Mouse (Mus musculus) neural tube, embryonic 13.5 days (tissue): ENCODE data around the gene Car6. TPM values are rescaled to one million over a fixed set of nuclear protein-coding genes. Genes with fewer than 3 reads are reported as not detected.
A peak's percentile ranks its signal among the peaks of the same experiment; 100 is the strongest.

Experiments
- ATAC-seq: fragments of 200-750 bp; cut with Nextera tagmentation; 2 replicates; pipeline ENCODE4 v1.8.0; 2017; ENCODE audit warnings: low read depth, mild to moderate bottlenecking, moderate TSS enrichment, moderate library complexity
- H3K27ac ChIP-seq: fragments of 300-500 bp; sonication (generic); replicated peaks from 2 replicates; pipeline ENCODE4 v1.5.1; 2015; ENCODE audit warnings: moderate library complexity, mild to moderate bottlenecking, inconsistent platforms
- H3K27me3 ChIP-seq: fragments of 300-500 bp; sonication (generic); 2 replicates; pipeline ENCODE4 v1.6.1; 2015; ENCODE audit warnings: mild to moderate bottlenecking, inconsistent platforms
- H3K36me3 ChIP-seq: fragments of 300-500 bp; sonication (generic); 2 replicates; pipeline ENCODE4 v1.6.1; 2015; ENCODE audit warnings: mild to moderate bottlenecking, inconsistent platforms
- H3K4me1 ChIP-seq: fragments of 300-500 bp; sonication (generic); replicated peaks from 2 replicates; pipeline ENCODE4 v1.6.1; 2015; ENCODE audit warnings: inconsistent platforms
- H3K4me2 ChIP-seq: fragments of 300-500 bp; sonication (generic); 2 replicates; pipeline ENCODE4 v1.6.1; 2015; ENCODE audit warnings: inconsistent platforms, mild to moderate bottlenecking, moderate library complexity
- H3K4me3 ChIP-seq: fragments of 300-500 bp; sonication (generic); 2 replicates; pipeline ENCODE4 v1.5.1; 2015; ENCODE audit warnings: mild to moderate bottlenecking, inconsistent platforms
- H3K9ac ChIP-seq: fragments of 300-500 bp; sonication (generic); 2 replicates; pipeline ENCODE4 v1.6.1; 2015; ENCODE audit warnings: moderate library complexity, mild to moderate bottlenecking, inconsistent platforms
- H3K9me3 ChIP-seq: fragments of 300-500 bp; sonication (generic); 2 replicates; pipeline ENCODE4 v1.6.1; 2016; ENCODE audit warnings: inconsistent platforms
- WGBS: fragments of 180-500 bp; shearing (Covaris S2); methylation state at CpG from one replicate; pipeline ENCODE4 v1.1.7; 2015; 5-methylcytosine and 5-hydroxymethylcytosine counted together
- polyA plus RNA-seq: library from polyadenylated mRNA; unstranded; fragments of >200 nt; fragmentation: Nextera tagmentation; extraction: Ambion mirVana; gene quantifications from 2 replicates; pipeline ENCODE4 v1.2.1, GENCODE M21; 2015

Gene Car6
- 0.44 TPM in 1 of 2 replicates, not detected in the other for polyA plus RNA-seq

DNA sequence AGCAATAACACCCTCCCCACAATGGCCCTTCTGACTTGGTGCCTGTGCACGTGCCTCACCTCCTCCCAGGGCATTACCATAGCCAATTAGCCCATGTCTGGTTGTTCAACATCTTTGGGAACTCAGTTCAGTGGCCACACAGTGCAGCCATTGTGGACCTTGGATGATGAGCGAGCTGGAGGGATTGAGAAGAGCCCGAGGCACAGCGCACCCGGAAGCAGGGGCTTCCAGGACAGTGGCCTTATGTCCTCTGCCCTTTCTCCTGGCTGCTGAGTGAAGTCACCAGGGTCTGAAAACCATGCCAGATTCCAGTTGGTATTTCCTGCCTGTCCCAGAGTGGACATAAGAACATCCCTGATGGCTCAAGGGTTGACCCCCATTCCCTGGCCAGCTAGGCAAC, at the start of gene Car6:
Gene Car6, minus strand, starts transcription at position 101 of the 400 bp plus-strand sequence.
- 67% methylated on average over 5 of the region's 5 CpGs for WGBS
- Histone ChIP-seq H3K4me1 (no peaks in the 10 kb centered on the region), H3K4me2 (no peak within 1 kb of the TSS), H3K9ac (no peak within 1 kb of the TSS), H3K4me3 (no peak within 1 kb of the TSS), H3K27ac (no peak within 1 kb of the TSS), H3K36me3 (no peaks in the 10 kb centered on the region), H3K27me3 (no peaks in the 10 kb centered on the region), H3K9me3 (no peaks in the 10 kb centered on the region)
- ATAC-seq: no peak

DNA sequence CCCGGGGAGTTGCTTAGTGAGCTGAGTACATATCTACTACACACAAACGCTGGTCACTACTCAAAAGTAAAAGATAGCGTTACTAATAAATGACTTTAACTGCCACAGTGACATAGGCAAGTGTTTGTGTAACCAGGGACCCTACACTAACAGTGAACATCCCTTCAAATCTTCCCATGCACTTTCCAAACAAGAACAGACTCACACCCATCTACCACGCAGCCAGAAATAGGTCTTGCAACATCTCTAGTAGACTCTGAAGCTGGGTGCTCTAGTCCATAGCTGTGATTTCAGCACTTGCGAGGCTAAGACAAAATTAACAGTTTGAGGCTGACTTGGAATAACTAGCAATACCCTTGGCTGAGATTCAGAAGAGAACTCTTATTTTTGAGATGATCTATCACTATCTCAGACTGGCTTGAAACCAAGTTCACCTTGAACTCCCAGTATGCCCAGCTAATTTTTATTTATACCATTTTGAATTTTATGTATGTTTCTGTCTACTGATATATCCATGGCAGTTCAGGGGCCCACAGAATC, 48.7 kb upstream of the Car6 start:
- WGBS: 81% methylated on average over 5 of the region's 5 CpGs
- no peaks in the 10 kb centered on the region for H3K27me3 ChIP-seq
- H3K4me1 ChIP-seq: peaks cover 36% of the 10 kb centered on the region
- H3K27ac ChIP-seq: peak overlapping the region; percentile 95; the same call in 1 of the 2 replicates
- H3K4me2 ChIP-seq: no peak overlapping the region
- peaks cover 53% of the 10 kb centered on the region for H3K36me3 ChIP-seq
- ATAC-seq: no peak
- no peaks in the 10 kb centered on the region for H3K9me3 ChIP-seq
- no peak overlapping the region for H3K4me3 ChIP-seq
- no peak overlapping the region for H3K9ac ChIP-seq

DNA sequence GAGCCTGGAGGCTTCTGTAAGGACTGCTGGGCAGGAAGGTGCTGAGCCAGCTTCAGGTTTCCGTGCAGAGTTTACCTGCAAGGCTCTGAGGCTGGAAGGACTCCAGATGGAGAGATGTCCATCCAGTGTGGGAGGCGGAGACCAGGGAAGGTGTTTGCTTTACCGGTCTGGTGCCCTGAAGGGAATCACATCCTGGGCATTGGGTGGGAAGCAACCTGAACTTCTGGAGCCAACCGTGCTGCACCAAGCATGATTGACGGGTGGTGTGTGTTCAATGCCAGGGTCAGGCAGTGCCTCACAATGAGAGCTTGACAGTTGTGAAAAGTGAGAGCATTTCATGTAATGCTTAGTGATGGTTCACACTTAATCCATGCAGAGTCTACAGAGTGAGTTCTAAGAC, 47.8 kb upstream of the Car6 start:
- Histone ChIP-seq H3K4me3 (no peak overlapping the region), H3K4me1 (peaks cover 31% of the 10 kb centered on the region), H3K27ac (no peak overlapping the region), H3K4me2 (no peak overlapping the region), H3K9me3 (no peaks in the 10 kb centered on the region), H3K9ac (0 out of 2 replicates have a peak overlapping the region, but pooled peaks have one; percentile 22), H3K36me3 (peaks cover 62% of the 10 kb centered on the region), H3K27me3 (no peaks in the 10 kb centered on the region)
- no peak for ATAC-seq
- WGBS: 85% methylated on average over 5 of the region's 5 CpGs

DNA sequence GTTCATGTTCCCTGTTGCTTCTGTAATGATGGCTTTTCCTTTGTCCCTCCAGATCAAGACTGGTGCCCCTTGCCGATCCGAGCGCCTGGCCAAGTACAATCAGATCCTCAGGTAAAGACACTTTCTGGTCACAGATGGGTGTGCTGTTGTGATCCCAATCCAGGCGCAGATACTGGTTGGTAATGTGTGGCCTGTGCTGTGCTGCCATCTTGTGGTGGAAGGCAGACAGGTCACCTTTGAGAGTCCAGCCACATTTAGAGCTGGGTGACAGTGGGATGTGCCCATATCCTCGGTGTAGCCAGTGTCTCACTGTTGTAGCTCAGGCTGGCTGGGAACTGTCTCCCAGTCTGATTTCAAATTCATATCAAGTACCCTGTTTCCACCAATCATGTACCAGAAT, 46.9 kb upstream of the Car6 start:
- Histone ChIP-seq H3K4me2 (no peak overlapping the region), H3K36me3 (peaks cover 71% of the 10 kb centered on the region), H3K9ac (no peak overlapping the region), H3K27ac (no peak overlapping the region), H3K9me3 (no peaks in the 10 kb centered on the region), H3K27me3 (no peaks in the 10 kb centered on the region), H3K4me3 (no peak overlapping the region), H3K4me1 (peaks cover 40% of the 10 kb centered on the region)
- ATAC-seq: peak; percentile 28; the same call in 1 of the 2 replicates
- 58% methylated on average over 5 of the region's 5 CpGs for WGBS

DNA sequence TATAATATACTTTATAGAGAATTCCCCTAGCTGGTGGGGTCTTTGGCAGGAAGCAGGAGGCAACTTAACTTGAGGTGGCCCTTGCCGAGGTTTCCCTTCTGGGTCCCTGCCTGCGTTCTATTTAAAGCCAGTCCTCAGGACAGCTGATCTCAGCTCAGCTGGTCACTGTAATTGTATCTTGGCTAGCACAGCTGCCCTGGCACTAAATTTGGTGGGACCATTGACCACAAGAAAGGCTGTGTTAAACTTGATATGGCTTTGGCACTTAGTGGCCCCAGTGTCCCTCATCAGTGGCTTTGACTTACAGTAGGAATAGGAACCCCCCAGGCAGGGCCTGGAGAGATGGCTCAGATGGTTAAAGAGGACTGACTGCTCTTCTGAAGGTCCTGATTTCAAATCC, 44.7 kb upstream of the Car6 start:
- Histone ChIP-seq H3K9ac (no peak overlapping the region), H3K27me3 (no peaks in the 10 kb centered on the region), H3K36me3 (peaks cover 89% of the 10 kb centered on the region), H3K4me3 (no peak overlapping the region), H3K4me2 (no peak overlapping the region), H3K9me3 (no peaks in the 10 kb centered on the region), H3K4me1 (peaks cover 48% of the 10 kb centered on the region), H3K27ac (no peak overlapping the region)
- WGBS: 55% methylated on average over 2 of the region's 2 CpGs
- no peak for ATAC-seq

DNA sequence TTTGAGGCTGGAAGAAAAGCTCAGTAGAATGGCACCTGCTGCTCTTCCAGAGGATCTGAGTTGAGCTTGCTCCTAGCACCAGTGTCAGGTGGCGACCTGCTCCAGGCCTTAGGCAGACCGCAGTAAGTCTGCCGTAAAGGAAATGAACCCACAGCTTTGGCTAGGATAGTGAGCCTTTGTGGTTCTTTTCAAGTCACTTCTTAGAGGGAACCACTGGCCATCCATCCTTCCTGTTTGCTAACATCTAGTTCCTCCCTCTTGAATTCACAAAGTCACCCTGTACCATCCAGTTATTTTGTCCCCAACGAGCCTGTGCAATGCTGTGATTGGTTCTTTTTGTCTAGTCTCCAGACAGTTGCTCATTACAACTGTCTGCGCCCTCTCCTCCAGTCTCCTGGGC, 41.6 kb upstream of the Car6 start:
- Histone ChIP-seq H3K4me3 (no peak overlapping the region), H3K9me3 (no peaks in the 10 kb centered on the region), H3K27ac (no peak overlapping the region), H3K36me3 (peaks cover 75% of the 10 kb centered on the region), H3K4me1 (peaks cover 59% of the 10 kb centered on the region), H3K9ac (no peak overlapping the region), H3K4me2 (no peak overlapping the region), H3K27me3 (no peaks in the 10 kb centered on the region)
- 79% methylated on average over 5 of the region's 5 CpGs for WGBS
- no peak for ATAC-seq

DNA sequence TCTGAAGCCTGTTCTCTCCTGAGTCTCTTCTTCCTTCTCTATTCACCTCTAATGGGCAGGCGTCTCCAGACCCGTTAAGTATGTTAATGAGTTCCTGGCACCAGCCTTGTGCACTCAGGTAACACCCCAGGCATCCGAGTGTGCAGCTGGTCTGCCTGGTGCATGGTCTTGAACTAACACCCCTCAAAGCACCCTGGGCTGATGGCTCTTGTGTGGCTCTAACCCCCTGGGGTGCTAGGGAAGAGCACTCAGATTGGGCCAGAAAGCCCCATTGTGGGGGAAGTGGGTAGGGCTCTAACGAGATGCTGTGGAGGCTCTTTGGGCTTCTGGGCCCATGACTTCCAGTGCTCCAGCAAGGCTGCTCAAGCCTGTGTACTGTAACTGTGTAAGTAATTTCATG, 40.6 kb upstream of the Car6 start:
- peaks cover 61% of the 10 kb centered on the region for H3K4me1 ChIP-seq
- ATAC-seq: no peak
- H3K36me3 ChIP-seq: peaks cover 64% of the 10 kb centered on the region
- no peak overlapping the region for H3K27ac ChIP-seq
- H3K9me3 ChIP-seq: no peaks in the 10 kb centered on the region
- H3K4me2 ChIP-seq: no peak overlapping the region
- H3K4me3 ChIP-seq: no peak overlapping the region
- H3K9ac ChIP-seq: peak overlapping the region; percentile 47
- WGBS: 46% methylated on average over 4 of the region's 4 CpGs
- H3K27me3 ChIP-seq: no peaks in the 10 kb centered on the region

DNA sequence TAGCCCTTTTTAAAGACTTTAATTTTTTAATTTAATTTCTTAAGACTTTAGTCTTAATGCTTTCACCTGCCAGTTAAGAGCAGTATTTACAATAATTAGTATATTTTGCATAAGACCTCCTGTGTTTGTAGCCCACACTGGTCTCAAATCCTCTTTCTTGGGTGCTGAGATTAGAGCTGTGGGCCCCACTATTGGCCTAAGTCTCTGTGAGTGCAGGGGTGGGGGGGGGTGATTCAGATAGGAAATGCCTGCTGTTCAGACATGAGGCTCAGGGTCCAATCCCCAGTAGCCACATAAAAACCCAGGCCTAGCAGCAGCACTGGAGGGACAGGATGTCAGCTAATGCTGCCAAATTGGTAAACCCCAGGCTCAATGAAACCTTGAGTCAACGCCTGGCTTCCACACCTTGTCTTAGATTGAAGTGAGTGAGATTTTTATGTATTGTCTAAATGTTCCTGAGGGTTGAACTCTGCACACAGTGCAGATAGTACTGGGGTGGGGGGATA, 39.3 kb upstream of the Car6 start:
- Histone ChIP-seq H3K4me1 (peaks cover 66% of the 10 kb centered on the region), H3K4me2 (peak overlapping the region; percentile 30)

DNA sequence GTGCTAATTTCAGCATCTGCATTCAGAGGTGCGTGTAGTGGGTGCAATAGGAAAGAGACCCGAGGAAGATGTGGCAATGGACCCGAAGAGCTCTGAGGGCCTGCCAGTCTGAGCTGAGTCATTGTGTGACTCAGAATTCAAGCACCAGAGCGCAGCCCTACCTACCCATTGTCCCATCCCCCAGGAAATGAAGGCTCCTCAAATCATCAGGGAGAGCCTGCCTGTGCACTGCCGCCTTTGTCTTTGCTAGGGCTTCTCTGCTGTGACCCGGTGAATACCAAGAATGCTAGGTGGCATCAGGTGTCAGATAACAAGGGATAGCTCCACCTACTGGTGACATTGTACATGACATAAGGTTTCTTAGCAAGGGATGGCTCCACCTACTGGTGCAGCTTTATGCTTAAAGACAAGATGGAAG, 38.8 kb upstream of the Car6 start:
- 5% methylated on average over 6 of the region's 6 CpGs for WGBS
- peak overlapping the region; percentile 38; the same call in 1 of the 2 replicates for H3K27ac ChIP-seq

More for the DNA sequence above, 39.3 kb upstream of the Car6 start:
- H3K27ac ChIP-seq: 0 out of 2 replicates have a peak overlapping the region, but pooled peaks have one; percentile 18
- no peaks in the 10 kb centered on the region for H3K27me3 ChIP-seq
- no peak overlapping the region for H3K4me3 ChIP-seq
- no peaks in the 10 kb centered on the region for H3K9me3 ChIP-seq
- H3K9ac ChIP-seq: no peak overlapping the region
- WGBS: 76% methylated on average over 1 of the region's 1 CpGs
- H3K36me3 ChIP-seq: peaks cover 51% of the 10 kb centered on the region
- no peak for ATAC-seq

DNA sequence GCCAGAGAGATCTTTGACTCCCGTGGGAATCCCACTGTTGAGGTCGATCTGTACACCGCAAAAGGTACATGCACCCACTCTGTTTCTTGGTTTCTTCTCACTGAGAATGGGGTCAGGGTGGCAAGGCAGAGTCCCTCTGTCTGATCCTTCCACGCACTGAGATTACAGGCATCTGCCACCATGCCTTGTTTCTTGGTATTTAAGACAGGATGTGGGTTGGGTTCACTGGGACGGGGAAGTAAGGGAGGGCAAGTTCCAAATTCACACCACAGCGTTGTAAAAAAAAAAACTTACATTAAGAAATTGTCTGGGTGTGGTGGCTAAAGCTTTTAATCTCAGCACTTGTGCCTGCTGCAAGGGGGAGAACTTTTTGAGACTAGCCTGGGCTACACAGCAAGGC, 38.4 kb upstream of the Car6 start:
- Histone ChIP-seq H3K4me3 (peak overlapping the region; percentile 85), H3K4me1 (peaks cover 71% of the 10 kb centered on the region), H3K27me3 (no peaks in the 10 kb centered on the region), H3K4me2 (peak overlapping the region; percentile 67), H3K9me3 (no peaks in the 10 kb centered on the region), H3K9ac (peak overlapping the region; percentile 97), H3K27ac (peak overlapping the region; percentile 38), H3K36me3 (peaks cover 42% of the 10 kb centered on the region)
- no peak for ATAC-seq
- 29% methylated on average over 6 of the region's 6 CpGs for WGBS

More for the DNA sequence above, 38.8 kb upstream of the Car6 start:
- H3K4me3 ChIP-seq: peak overlapping the region; percentile 85
- H3K27me3 ChIP-seq: no peaks in the 10 kb centered on the region
- ATAC-seq: no peak
- peak overlapping the region; percentile 67 for H3K4me2 ChIP-seq
- H3K9ac ChIP-seq: peak overlapping the region; percentile 97; the same call in 1 of the 2 replicates
- peaks cover 47% of the 10 kb centered on the region for H3K36me3 ChIP-seq
- peaks cover 66% of the 10 kb centered on the region for H3K4me1 ChIP-seq
- H3K9me3 ChIP-seq: no peaks in the 10 kb centered on the region

DNA sequence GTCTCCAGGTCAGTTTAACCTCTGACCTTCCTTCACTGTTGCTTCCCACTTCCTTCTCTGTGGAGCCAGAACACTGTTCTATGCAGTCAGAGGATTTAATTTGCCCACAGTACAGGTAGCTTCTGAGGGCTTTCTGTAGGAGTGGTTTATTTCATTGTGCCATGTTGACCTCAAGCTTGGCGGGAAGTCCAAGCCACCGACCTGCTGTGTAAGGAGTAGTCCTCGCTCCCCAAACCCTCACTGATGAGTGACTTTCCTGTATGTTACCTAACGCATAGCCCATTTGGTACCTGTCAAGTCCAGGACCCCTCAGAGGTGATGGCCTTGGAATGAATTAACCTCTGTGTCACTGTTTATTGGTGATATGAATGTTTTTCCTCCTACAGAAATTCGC, 38.0 kb upstream of the Car6 start:
- no peaks in the 10 kb centered on the region for H3K27me3 ChIP-seq
- no peaks in the 10 kb centered on the region for H3K9me3 ChIP-seq
- peak overlapping the region; percentile 85 for H3K4me3 ChIP-seq
- WGBS: 19% methylated on average over 5 of the region's 5 CpGs
- peaks cover 38% of the 10 kb centered on the region for H3K36me3 ChIP-seq
- H3K4me2 ChIP-seq: peak overlapping the region; percentile 67
- ATAC-seq: no peak
- H3K9ac ChIP-seq: peak overlapping the region; percentile 97
- no peak overlapping the region for H3K27ac ChIP-seq
- peaks cover 74% of the 10 kb centered on the region for H3K4me1 ChIP-seq

DNA sequence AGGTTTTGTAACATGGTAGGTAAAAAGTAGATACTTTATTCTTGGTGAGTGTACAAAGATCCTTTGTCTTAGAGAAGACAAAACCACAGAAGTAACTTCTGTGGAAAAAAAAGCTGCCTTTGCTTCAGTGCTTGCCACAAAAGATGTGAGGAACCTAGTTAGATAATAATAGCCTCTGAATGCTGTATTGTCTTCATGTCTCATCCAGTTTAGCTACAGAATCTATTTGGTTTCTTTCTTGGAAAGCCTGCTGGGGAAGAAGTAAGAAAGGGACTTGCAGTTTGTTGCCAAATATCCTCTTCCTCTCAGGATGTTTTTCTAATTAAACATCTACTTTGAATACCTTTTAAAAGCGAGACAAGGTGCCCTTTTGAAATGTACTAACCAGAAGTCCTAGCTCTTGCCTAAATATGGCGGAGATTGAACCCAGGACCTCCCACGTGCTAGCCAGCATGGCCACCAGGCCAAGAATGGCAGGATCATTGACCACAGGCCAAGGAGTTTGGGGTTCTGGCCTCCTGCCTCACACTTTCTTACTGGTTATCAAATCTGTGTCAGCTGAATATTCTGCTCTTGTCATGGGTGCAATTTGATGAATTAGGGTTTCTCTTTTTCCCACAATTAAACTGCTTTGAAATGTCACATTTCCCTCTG, 37.4 kb upstream of the Car6 start:
- Histone ChIP-seq H3K4me2 (peak overlapping the region; percentile 67), H3K9ac (peak overlapping the region; percentile 97), H3K4me3 (peak overlapping the region; percentile 85), H3K9me3 (no peaks in the 10 kb centered on the region), H3K36me3 (peaks cover 33% of the 10 kb centered on the region), H3K4me1 (peaks cover 71% of the 10 kb centered on the region), H3K27ac (0 out of 2 replicates have a peak overlapping the region, but pooled peaks have one; percentile 3), H3K27me3 (no peaks in the 10 kb centered on the region)
- no peak for ATAC-seq
- WGBS: 6% methylated on average over 3 of the region's 3 CpGs
